ENCODE assay signal across 24 mouse cellular contexts in genomic region chr19:42863013-42863412, GRCm38 (mm10).
DNase-seq lines count a peak whose midpoint lies in the region; ATAC-seq and TF ChIP-seq lines count a peak whose summit lies in the region.
"Had no signal": no experiment of that assay in that cellular context is flagged by ENCODE, and none has a peak within 500 bp of the region (broad histone marks: within the 10 kb centered on the region; RNA-seq: fewer than 3 reads in every experiment).

No protein-coding gene starts in this region.

- no peaks in the 10 kb centered on the region for H3K27me3 ChIP-seq in lung, embryonic 16.5 days (ENCODE audit: control insufficient read depth, insufficient read depth, low read depth, low read length)
- H3K27me3 ChIP-seq in embryonic facial prominence, embryonic 15.5 days, result no peaks in the 10 kb centered on the region
- no peaks in the 10 kb centered on the region for H3K27me3 ChIP-seq in limb, embryonic 10.5 days (ENCODE audit: low read depth, poor library complexity, severe bottlenecking)
- H3K27me3 ChIP-seq in limb, embryonic 14.5 days (ENCODE audit: control insufficient read depth, insufficient read depth, low read length), result no peaks in the 10 kb centered on the region
- H3K27me3 ChIP-seq: embryonic facial prominence, embryonic 13.5 days; heart, embryonic 15.5 days; hindbrain, embryonic 13.5 days had no signal

- H3K4me3 ChIP-seq in lung, embryonic 16.5 days (ENCODE audit: low read length), result no peak overlapping the region
- H3K4me3 ChIP-seq in embryonic facial prominence, embryonic 15.5 days (replicated peaks), result no peak overlapping the region
- no peak overlapping the region for H3K4me3 ChIP-seq in limb, embryonic 10.5 days
- no peak overlapping the region for H3K4me3 ChIP-seq in limb, embryonic 14.5 days (replicated peaks; ENCODE audit: low read length)
- H3K4me3 ChIP-seq: embryonic facial prominence, embryonic 13.5 days; erythroblast, embryonic 14.5 days; forebrain, embryonic 10.5 days; heart, embryonic 10.5 days; heart, embryonic 15.5 days; hindbrain, embryonic 13.5 days had no signal

- H3K9me3 ChIP-seq in lung, embryonic 16.5 days (ENCODE audit: control insufficient read depth, low read length), result no peaks in the 10 kb centered on the region
- H3K9me3 ChIP-seq in embryonic facial prominence, embryonic 15.5 days (replicated peaks), result no peaks in the 10 kb centered on the region
- no peaks in the 10 kb centered on the region for H3K9me3 ChIP-seq in limb, embryonic 10.5 days (replicated peaks)
- H3K9me3 ChIP-seq in limb, embryonic 14.5 days (ENCODE audit: control insufficient read depth, low read length), result no peaks in the 10 kb centered on the region
- H3K9me3 ChIP-seq: embryonic facial prominence, embryonic 13.5 days; forebrain, embryonic 10.5 days; G1E; heart, embryonic 10.5 days; heart, embryonic 15.5 days; hindbrain, embryonic 13.5 days had no signal

- H3K36me3 ChIP-seq in lung, embryonic 16.5 days (ENCODE audit: control insufficient read depth, insufficient read depth, low read length), result no peaks in the 10 kb centered on the region
- H3K36me3 ChIP-seq in embryonic facial prominence, embryonic 15.5 days, result no peaks in the 10 kb centered on the region
- no peaks in the 10 kb centered on the region for H3K36me3 ChIP-seq in limb, embryonic 10.5 days
- no peaks in the 10 kb centered on the region for H3K36me3 ChIP-seq in limb, embryonic 14.5 days (ENCODE audit: control insufficient read depth, insufficient read depth, low read length)
- H3K36me3 ChIP-seq: embryonic facial prominence, embryonic 13.5 days; forebrain, embryonic 10.5 days; G1E; heart, embryonic 10.5 days; heart, embryonic 15.5 days; hindbrain, embryonic 13.5 days had no signal

- no peak overlapping the region for H3K27ac ChIP-seq in lung, embryonic 16.5 days (ENCODE audit: low read length)
- H3K27ac ChIP-seq in embryonic facial prominence, embryonic 15.5 days (replicated peaks), result no peak overlapping the region
- no peak overlapping the region; the same call in 1 of the 2 replicates for H3K27ac ChIP-seq in limb, embryonic 10.5 days
- H3K27ac ChIP-seq in limb, embryonic 14.5 days (replicated peaks; ENCODE audit: low read depth, low read length), result no peak overlapping the region
- H3K27ac ChIP-seq: embryonic facial prominence, embryonic 13.5 days; forebrain, embryonic 10.5 days; heart, embryonic 10.5 days; heart, embryonic 15.5 days; hindbrain, embryonic 13.5 days had no signal

- no peak overlapping the region for H3K9ac ChIP-seq in lung, embryonic 16.5 days (ENCODE audit: low read length)
- no peak overlapping the region for H3K9ac ChIP-seq in embryonic facial prominence, embryonic 15.5 days
- H3K9ac ChIP-seq in limb, embryonic 14.5 days (ENCODE audit: low read depth, low read length, severe bottlenecking), result no peak overlapping the region
- H3K9ac ChIP-seq: embryonic facial prominence, embryonic 13.5 days; heart, embryonic 15.5 days; hindbrain, embryonic 13.5 days had no signal

- no peak overlapping the region for H3K4me2 ChIP-seq in lung, embryonic 16.5 days (ENCODE audit: low read depth, low read length)
- H3K4me2 ChIP-seq in embryonic facial prominence, embryonic 15.5 days (replicated peaks), result no peak overlapping the region
- H3K4me2 ChIP-seq in limb, embryonic 14.5 days (replicated peaks; ENCODE audit: low read depth, low read length, severe bottlenecking), result no peak overlapping the region
- H3K4me2 ChIP-seq: embryonic facial prominence, embryonic 13.5 days; heart, embryonic 15.5 days; hindbrain, embryonic 13.5 days had no signal

- 0 out of 2 replicates have a peak, but pooled peaks cover 5% of the 10 kb centered on the region for H3K4me1 ChIP-seq in lung, embryonic 16.5 days (replicated peaks; ENCODE audit: control insufficient read depth, insufficient read depth, low read length)
- H3K4me1 ChIP-seq in embryonic facial prominence, embryonic 15.5 days, result peaks cover 3% of the 10 kb centered on the region; the same call in 1 of the 2 replicates
- peaks cover 45% of the 10 kb centered on the region for H3K4me1 ChIP-seq in limb, embryonic 10.5 days
- H3K4me1 ChIP-seq in limb, embryonic 14.5 days (ENCODE audit: control insufficient read depth, insufficient read depth, low read length), result peaks cover 19% of the 10 kb centered on the region
- H3K4me1 ChIP-seq: forebrain, embryonic 10.5 days; heart, embryonic 10.5 days; hindbrain, embryonic 13.5 days had no signal

- 0 out of 2 replicates have a peak, but pooled peaks have one; percentile 17 for ATAC-seq in lung, embryonic 16.5 days (ENCODE audit: low read depth)
- peak; percentile 78 for ATAC-seq in embryonic facial prominence, embryonic 15.5 days (ENCODE audit: insufficient number of reproducible peaks, low FRiP score, low TSS enrichment, low read depth)
- ATAC-seq in limb, embryonic 14.5 days (ENCODE audit: low FRiP score, low read depth), result peak; percentile 83
- ATAC-seq: forebrain, embryonic 16.5 days had no signal

- TF ChIP-seq POLR2A in limb, embryonic 14.5 days (IDR thresholded peaks at IDR 0.05; ENCODE audit: borderline replicate concordance, extremely low read depth, insufficient read depth, insufficient read length), result no peak

- 15% methylated on average over 3 of the region's 3 CpGs for WGBS in lung, embryonic 16.5 days
- WGBS in embryonic facial prominence, embryonic 15.5 days, result 61% methylated on average over 3 of the region's 3 CpGs
- WGBS in limb, embryonic 10.5 days, result 56% methylated on average over 3 of the region's 3 CpGs
- WGBS in limb, embryonic 14.5 days, result 16% methylated on average over 3 of the region's 3 CpGs

- DNase-seq in lung, postnatal 4 days, result no peak
- peak; percentile 30 for DNase-seq in limb, embryonic 10.5 days (ENCODE audit: low spot score)
- DNase-seq in limb, embryonic 14.5 days (ENCODE audit: low spot score), result peak; percentile 49
- no peak for DNase-seq in right cerebral cortex, adult 2 months (ENCODE audit: low spot score in 2 of 2)
- DNase-seq in urinary bladder, postnatal 14 days (ENCODE audit: low spot score), result no peak
- no peak for DNase-seq in cerebellum, postnatal 25 days
- DNase-seq: adrenal gland, adult 8-10 months; adrenal gland, postnatal 36 days; cerebellum, adult 11 months; cerebellum, adult 8-10 months; cerebellum, postnatal 14 days; gastrocnemius, postnatal 36 days; heart, adult 18-20 months; heart, postnatal 14 days had no signal

Comparison
In these comparisons a context has a peak if more than half of its experiments do, and no peak if none do; other contexts are left out.
1. ATAC-seq: peak in every context shown above with its lines; median percentile 83 in limb, embryonic 14.5 days; 78 in embryonic facial prominence, embryonic 15.5 days; 17 in lung, embryonic 16.5 days.
2. DNase-seq: peak in limb, embryonic 10.5 days (single experiment) and limb, embryonic 14.5 days (single experiment); none in lung, postnatal 4 days (0 of 2), right cerebral cortex, adult 2 months (0 of 2), urinary bladder, postnatal 14 days (single experiment) and cerebellum, postnatal 25 days (0 of 2).